Mouse (Mus musculus): ENCODE measurements around the gene Ywhah.

GRCm38 (mm10) chr5:33021622-33022021 lies 3.0 kb downstream of the Ywhah start:
- TF ChIP-seq POLR2A (IDR thresholded peaks at IDR 0.05; ENCODE audit: extremely low read depth, insufficient read depth, low read length), result no peak
- peak; percentile 57 for TF ChIP-seq CTCF (IDR thresholded peaks at IDR 0.05; ENCODE audit: extremely low read depth, insufficient read depth, low read length)

All from cortical plate, adult 2 months (tissue).